Mouse (Mus musculus): ENCODE results near the gene Tnfaip3. TPM values are rescaled to one million over a fixed set of nuclear protein-coding genes. Genes with fewer than 3 reads are reported as not detected.

Gene Tnfaip3
- polyA plus RNA-seq, 1 experiment from 2014 or later, result 1.3 TPM

GRCm38 (mm10) chr10:19002091-19002785 is 13.2 kb downstream of the Tnfaip3 start:
- H3K27me3 ChIP-seq (ENCODE audit: insufficient read depth, low read length), result no peaks in the 10 kb centered on the region
- H3K36me3 ChIP-seq (replicated peaks; ENCODE audit: insufficient read depth, low read length), result peaks cover 59% of the 10 kb centered on the region
- ATAC-seq (no peak), DNase-seq (no peak)
- no peak overlapping the region for H3K4me3 ChIP-seq (ENCODE audit: low read depth, low read length)
- H3K9me3 ChIP-seq (ENCODE audit: low read length), result no peaks in the 10 kb centered on the region; the same call in 1 of the 2 replicates
- H3K4me1 ChIP-seq (ENCODE audit: insufficient read depth), result no peaks in the 10 kb centered on the region
- H3K27ac ChIP-seq (ENCODE audit: low read depth), result no peak overlapping the region
- TF ChIP-seq EP300 (IDR thresholded peaks at IDR 0.05; ENCODE audit: low read depth) (no peak), CTCF (IDR thresholded peaks at IDR 0.05; ENCODE audit: low read depth) (no peak)
- no peak overlapping the region for H3K4me2 ChIP-seq (ENCODE audit: low read depth, low read length)
- 63% methylated on average over 12 of the region's 12 CpGs for WGBS (ENCODE audit: insufficient replicate concordance)
- H3K9ac ChIP-seq (replicated peaks), result no peak overlapping the region

DNA sequence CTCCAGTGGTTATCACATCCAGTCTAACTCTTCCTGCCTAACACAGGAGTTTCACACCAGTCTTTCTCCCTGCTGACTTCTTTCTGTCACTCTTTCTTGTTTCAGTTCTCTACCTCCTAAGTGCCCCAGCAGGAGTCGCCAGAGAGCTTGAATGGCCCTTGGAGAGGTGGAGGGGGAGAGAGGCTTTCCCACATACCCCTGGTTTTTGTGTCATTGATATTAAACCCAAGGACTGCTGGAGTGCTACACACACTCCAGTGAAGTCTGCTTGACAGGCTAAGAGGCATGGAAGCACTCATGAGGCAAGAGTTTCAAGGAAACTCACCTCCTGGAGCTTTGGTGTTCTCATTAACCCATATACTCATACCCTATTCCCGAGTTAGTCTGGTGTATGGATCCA is 16.0 kb downstream of the Tnfaip3 start:
- DNase-seq, result peak; percentile 52
- ATAC-seq, result no peak
- H3K4me1 ChIP-seq (ENCODE audit: insufficient read depth), result no peaks in the 10 kb centered on the region
- WGBS (ENCODE audit: insufficient replicate concordance), result 77% methylated on average over 2 of the region's 2 CpGs
- H3K27me3 ChIP-seq (ENCODE audit: insufficient read depth, low read length), result no peaks in the 10 kb centered on the region
- H3K4me2 ChIP-seq (ENCODE audit: low read depth, low read length), result no peak overlapping the region
- H3K4me3 ChIP-seq (ENCODE audit: low read depth, low read length), result no peak overlapping the region
- H3K36me3 ChIP-seq (replicated peaks; ENCODE audit: insufficient read depth, low read length), result peaks cover 32% of the 10 kb centered on the region
- no peak overlapping the region for H3K27ac ChIP-seq (ENCODE audit: low read depth)
- H3K9me3 ChIP-seq (ENCODE audit: low read length), result no peaks in the 10 kb centered on the region; the same call in 1 of the 2 replicates
- no peak for TF ChIP-seq EP300 (IDR thresholded peaks at IDR 0.05; ENCODE audit: low read depth)
- TF ChIP-seq CTCF (IDR thresholded peaks at IDR 0.05; ENCODE audit: low read depth), result peak; percentile 63
- no peak overlapping the region for H3K9ac ChIP-seq (replicated peaks)

DNA sequence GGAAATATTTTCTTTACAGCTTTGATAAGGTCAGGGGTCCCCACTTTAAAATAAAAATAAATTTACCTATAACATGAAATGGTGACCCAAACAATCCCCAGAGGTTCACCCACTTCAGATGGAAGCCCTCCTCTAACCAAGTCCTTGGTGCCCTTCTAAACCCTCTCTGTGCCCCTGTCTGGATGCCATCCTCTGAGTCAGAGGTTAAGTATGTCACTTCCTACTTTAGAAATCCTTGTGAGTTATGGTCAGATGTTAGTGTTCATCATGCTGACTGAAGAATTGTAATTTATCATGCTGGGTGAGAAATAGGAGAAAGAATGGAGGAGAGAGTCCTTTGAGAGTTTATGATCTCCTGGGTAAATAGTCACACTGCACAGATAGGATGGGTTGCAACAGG is 19.1 kb downstream of the Tnfaip3 start:
- DNase-seq (no peak), ATAC-seq (no peak)
- Histone ChIP-seq H3K4me2 (ENCODE audit: low read depth, low read length) (no peak overlapping the region), H3K27me3 (ENCODE audit: insufficient read depth, low read length) (no peaks in the 10 kb centered on the region), H3K27ac (ENCODE audit: low read depth) (no peak overlapping the region), H3K9me3 (ENCODE audit: low read length) (no peaks in the 10 kb centered on the region; the same call in 1 of the 2 replicates), H3K4me3 (ENCODE audit: low read depth, low read length) (no peak overlapping the region), H3K4me1 (ENCODE audit: insufficient read depth) (no peaks in the 10 kb centered on the region), H3K9ac (replicated peaks) (no peak overlapping the region), H3K36me3 (replicated peaks; ENCODE audit: insufficient read depth, low read length) (peaks cover 3% of the 10 kb centered on the region)
- no peak for TF ChIP-seq EP300 (IDR thresholded peaks at IDR 0.05; ENCODE audit: low read depth)
- TF ChIP-seq CTCF (IDR thresholded peaks at IDR 0.05; ENCODE audit: low read depth), result no peak

DNA sequence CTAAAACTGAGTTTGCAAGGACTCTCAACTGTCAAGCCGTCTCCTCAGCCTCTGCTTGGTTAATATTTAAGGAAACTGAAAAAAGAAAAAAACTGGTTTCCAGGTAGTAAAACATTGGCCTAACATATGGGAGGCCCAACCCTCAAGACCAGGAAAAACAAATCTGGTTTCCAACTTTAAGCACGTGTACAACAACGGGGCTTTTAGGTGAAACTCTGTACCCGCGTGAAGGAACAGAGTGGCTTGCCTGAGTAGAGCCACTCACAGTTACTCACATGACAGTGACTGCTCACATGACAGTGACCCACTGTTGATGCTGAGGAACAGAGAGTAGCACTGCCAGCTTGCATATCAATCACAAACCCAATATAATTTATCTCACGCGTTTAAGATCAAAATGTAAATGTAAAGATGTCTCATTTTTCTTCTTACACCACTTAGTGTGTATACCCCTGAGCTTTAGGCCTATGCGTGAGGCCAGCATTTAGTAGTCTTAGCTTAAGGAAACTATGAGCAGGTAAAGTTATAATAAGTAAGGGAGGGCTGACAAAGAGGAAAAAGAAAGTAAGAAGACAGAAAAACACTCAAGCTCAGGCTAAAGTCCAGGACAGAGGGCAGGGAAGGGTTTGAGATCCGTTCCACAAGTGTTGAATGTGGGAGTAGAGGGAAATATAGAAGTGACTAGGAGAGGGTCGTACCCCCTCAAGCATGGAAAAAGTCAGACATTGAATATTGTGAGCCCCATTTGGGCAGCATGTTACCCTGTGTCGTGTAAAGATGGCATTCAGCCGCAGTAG is 19.8 kb downstream of the Tnfaip3 start:
- no peak for DNase-seq
- Histone ChIP-seq H3K4me1 (ENCODE audit: insufficient read depth) (no peaks in the 10 kb centered on the region), H3K9ac (replicated peaks) (no peak overlapping the region), H3K4me3 (ENCODE audit: low read depth, low read length) (no peak overlapping the region), H3K27me3 (ENCODE audit: insufficient read depth, low read length) (no peaks in the 10 kb centered on the region), H3K4me2 (ENCODE audit: low read depth, low read length) (no peak overlapping the region), H3K9me3 (ENCODE audit: low read length) (no peaks in the 10 kb centered on the region; the same call in 1 of the 2 replicates), H3K27ac (ENCODE audit: low read depth) (no peak overlapping the region), H3K36me3 (replicated peaks; ENCODE audit: insufficient read depth, low read length) (no peaks in the 10 kb centered on the region; the same call in 1 of the 2 replicates)
- no peak for TF ChIP-seq CTCF (IDR thresholded peaks at IDR 0.05; ENCODE audit: low read depth)
- no peak for TF ChIP-seq EP300 (IDR thresholded peaks at IDR 0.05; ENCODE audit: low read depth)
- WGBS (ENCODE audit: insufficient replicate concordance), result 78% methylated on average over 12 of the region's 12 CpGs
- ATAC-seq, result peak; percentile 27; the same call in 1 of the 2 replicates

DNA sequence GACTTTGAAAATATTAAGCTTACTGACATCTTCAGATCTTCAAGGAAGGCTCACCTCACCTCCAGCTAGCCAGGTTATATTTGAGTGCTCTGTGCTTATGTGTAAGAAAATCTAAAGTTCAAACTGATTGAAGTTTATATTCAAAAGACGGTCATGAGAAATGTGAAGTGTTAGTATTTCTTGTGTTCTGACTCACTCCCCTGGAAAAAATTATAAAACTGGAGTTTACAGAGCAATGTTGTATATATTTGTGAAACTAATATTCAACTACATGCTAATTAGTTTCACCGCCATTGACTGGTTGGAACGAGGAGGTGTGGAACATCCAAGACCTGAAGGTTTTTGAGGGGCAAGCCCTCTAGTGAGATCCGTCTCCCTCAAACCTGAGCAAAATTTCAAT is 22.5 kb downstream of the Tnfaip3 start:
- ATAC-seq (no peak), DNase-seq (no peak)
- no peaks in the 10 kb centered on the region for H3K9me3 ChIP-seq (ENCODE audit: low read length)
- no peaks in the 10 kb centered on the region for H3K36me3 ChIP-seq (replicated peaks; ENCODE audit: insufficient read depth, low read length)
- no peak for TF ChIP-seq CTCF (IDR thresholded peaks at IDR 0.05; ENCODE audit: low read depth)
- no peak for TF ChIP-seq EP300 (IDR thresholded peaks at IDR 0.05; ENCODE audit: low read depth)
- H3K27me3 ChIP-seq (ENCODE audit: insufficient read depth, low read length), result no peaks in the 10 kb centered on the region
- H3K4me1 ChIP-seq (ENCODE audit: insufficient read depth), result no peaks in the 10 kb centered on the region
- no peak overlapping the region for H3K27ac ChIP-seq (ENCODE audit: low read depth)
- no peak overlapping the region for H3K9ac ChIP-seq (replicated peaks)
- 83% methylated on average over 4 of the region's 4 CpGs for WGBS (ENCODE audit: insufficient replicate concordance)
- H3K4me2 ChIP-seq (ENCODE audit: low read depth, low read length), result no peak overlapping the region
- H3K4me3 ChIP-seq (ENCODE audit: low read depth, low read length), result no peak overlapping the region

DNA sequence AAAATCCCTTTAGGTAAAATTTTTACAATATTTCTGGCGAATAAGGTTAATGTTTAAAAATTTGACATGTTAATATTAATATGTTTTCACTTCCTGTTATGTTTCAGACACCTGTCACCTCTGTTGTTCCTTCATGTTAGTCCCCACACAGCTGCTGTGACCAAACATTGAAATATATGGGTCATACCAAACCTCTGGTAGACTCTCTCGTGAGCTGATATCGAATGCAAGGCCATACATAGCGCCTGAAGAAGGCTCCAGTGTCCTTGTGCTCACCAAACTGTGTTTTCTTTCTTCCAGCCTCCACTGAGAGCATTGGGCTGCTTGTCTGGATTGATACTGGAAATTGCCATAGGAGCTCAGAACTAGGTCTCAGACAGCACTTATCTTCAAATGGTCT is 24.4 kb downstream of the Tnfaip3 start:
- H3K27ac ChIP-seq (ENCODE audit: low read depth), result no peak overlapping the region
- ATAC-seq (no peak), DNase-seq (no peak)
- no peaks in the 10 kb centered on the region for H3K27me3 ChIP-seq (ENCODE audit: insufficient read depth, low read length)
- H3K4me1 ChIP-seq (ENCODE audit: insufficient read depth), result no peaks in the 10 kb centered on the region
- H3K9ac ChIP-seq (replicated peaks), result no peak overlapping the region
- no peak overlapping the region for H3K4me3 ChIP-seq (ENCODE audit: low read depth, low read length)
- 82% methylated on average over 4 of the region's 4 CpGs for WGBS (ENCODE audit: insufficient replicate concordance)
- no peak overlapping the region for H3K4me2 ChIP-seq (ENCODE audit: low read depth, low read length)
- no peaks in the 10 kb centered on the region for H3K9me3 ChIP-seq (ENCODE audit: low read length)
- no peaks in the 10 kb centered on the region for H3K36me3 ChIP-seq (replicated peaks; ENCODE audit: insufficient read depth, low read length)
- no peak for TF ChIP-seq EP300 (IDR thresholded peaks at IDR 0.05; ENCODE audit: low read depth)
- TF ChIP-seq CTCF (IDR thresholded peaks at IDR 0.05; ENCODE audit: low read depth), result no peak

Data from liver, postnatal 0 days (tissue).